ENCODE assay signal across 9 mouse cellular contexts in genomic region chr6:5589635-5590034, GRCm38 (mm10).
DNase-seq lines count a peak whose midpoint lies in the region; ATAC-seq and TF ChIP-seq lines count a peak whose summit lies in the region.
"Had no signal": no experiment of that assay in that cellular context is flagged by ENCODE, and none has a peak within 500 bp of the region (broad histone marks: within the 10 kb centered on the region; RNA-seq: fewer than 3 reads in every experiment).

No protein-coding gene starts in this region.

- H3K4me2 ChIP-seq in kidney, embryonic 14.5 days (replicated peaks; ENCODE audit: low read depth, low read length), result no peak overlapping the region
- no peak overlapping the region for H3K4me2 ChIP-seq in limb, embryonic 14.5 days (replicated peaks; ENCODE audit: low read depth, low read length, severe bottlenecking)
- H3K4me2 ChIP-seq: heart, embryonic 15.5 days had no signal

- H3K79me2 ChIP-seq in heart, adult 2 months (replicated peaks; ENCODE audit: control insufficient read depth, insufficient read depth, low read length), result no peaks in the 10 kb centered on the region

- TF ChIP-seq EP300 in heart, adult 2 months (IDR thresholded peaks at IDR 0.05; ENCODE audit: insufficient read depth, low read depth, low read length), result peak; percentile 97

- H3K9ac ChIP-seq in heart, adult 2 months (ENCODE audit: low read depth, low read length), result no peak overlapping the region
- H3K9ac ChIP-seq in kidney, embryonic 14.5 days (ENCODE audit: low read depth, low read length), result no peak overlapping the region
- no peak overlapping the region for H3K9ac ChIP-seq in limb, embryonic 14.5 days (ENCODE audit: low read depth, low read length, severe bottlenecking)
- H3K9ac ChIP-seq: heart, embryonic 15.5 days had no signal

- H3K4me3 ChIP-seq in embryonic facial prominence, embryonic 10.5 days, result no peak overlapping the region
- H3K4me3 ChIP-seq in heart, adult 2 months, result no peak overlapping the region
- H3K4me3 ChIP-seq in kidney, embryonic 14.5 days (ENCODE audit: low read length), result no peak overlapping the region
- H3K4me3 ChIP-seq in limb, embryonic 14.5 days (replicated peaks; ENCODE audit: low read length), result no peak overlapping the region
- H3K4me3 ChIP-seq: heart, embryonic 15.5 days had no signal

- ATAC-seq in kidney, embryonic 14.5 days (ENCODE audit: low FRiP score, low TSS enrichment), result peak; percentile 86; the same call in 1 of the 2 replicates
- ATAC-seq in limb, embryonic 14.5 days (ENCODE audit: low FRiP score, low read depth), result peak; percentile 65

- no peak for TF ChIP-seq POLR2A in heart, adult 2 months (IDR thresholded peaks at IDR 0.05; ENCODE audit: insufficient read depth, low read depth, low read length)
- TF ChIP-seq POLR2A in limb, embryonic 14.5 days (IDR thresholded peaks at IDR 0.05; ENCODE audit: borderline replicate concordance, extremely low read depth, insufficient read depth, insufficient read length), result no peak

- 10% methylated on average over 10 of the region's 10 CpGs for WGBS in embryonic facial prominence, embryonic 10.5 days
- WGBS in heart, adult 2 months, result 4% methylated on average over 10 of the region's 10 CpGs
- 8% methylated on average over 10 of the region's 10 CpGs for WGBS in kidney, embryonic 14.5 days
- whole genome bisulfite sequencing in limb, embryonic 14.5 days, result 5% methylated on average over 10 of the region's 10 CpGs

- intact Hi-C loops in heart, adult 2 months (cut with DNase I), result loop anchor here (1.0 to 10.0 kb wide), 2 partner anchors 95 to 178 kb away; partner anchors contain the start of gene Pdk4

- TF ChIP-seq CTCF in heart, adult 2 months (IDR thresholded peaks at IDR 0.05), result no peak; the same call in 1 of the 2 replicates

- DNase-seq in B cell, adult 2 months, result peak; percentile 39 to 50
- peak; percentile 54 to 89 for DNase-seq in adrenal gland, adult (ENCODE audit: inconsistent age in 2 of 2, low spot score in 1 of 2)
- DNase-seq in embryonic facial prominence, embryonic 10.5 days (ENCODE audit: low spot score), result peak; percentile 68
- peak; percentile 56 to 61 for DNase-seq in heart, adult 2 months
- DNase-seq in limb, embryonic 14.5 days (ENCODE audit: low spot score), result peak; percentile 85
- DNase-seq in natural killer cell, adult 2 months (ENCODE audit: low spot score in 2 of 2), result peak; percentile 30 to 37
- peak; percentile 73 for DNase-seq in testis, postnatal 10 days (ENCODE audit: low spot score)

- H3K27ac ChIP-seq in embryonic facial prominence, embryonic 10.5 days (replicated peaks), result no peak overlapping the region
- H3K27ac ChIP-seq in heart, adult 2 months, result no peak overlapping the region
- no peak overlapping the region for H3K27ac ChIP-seq in kidney, embryonic 14.5 days (ENCODE audit: low read depth, low read length)
- no peak overlapping the region for H3K27ac ChIP-seq in limb, embryonic 14.5 days (replicated peaks; ENCODE audit: low read depth, low read length)
- H3K27ac ChIP-seq: heart, embryonic 15.5 days had no signal

- H3K27me3 ChIP-seq in embryonic facial prominence, embryonic 10.5 days (replicated peaks; ENCODE audit: low read depth, poor library complexity, severe bottlenecking), result no peaks in the 10 kb centered on the region
- H3K27me3 ChIP-seq in heart, adult 2 months (ENCODE audit: control insufficient read depth, insufficient read depth, low read length), result no peaks in the 10 kb centered on the region
- no peaks in the 10 kb centered on the region for H3K27me3 ChIP-seq in kidney, embryonic 14.5 days (ENCODE audit: control insufficient read depth, insufficient read depth, low read length)
- no peaks in the 10 kb centered on the region for H3K27me3 ChIP-seq in limb, embryonic 14.5 days (ENCODE audit: control insufficient read depth, insufficient read depth, low read length)
- H3K27me3 ChIP-seq: heart, embryonic 15.5 days had no signal

- H3K36me3 ChIP-seq in embryonic facial prominence, embryonic 10.5 days (replicated peaks), result no peaks in the 10 kb centered on the region
- H3K36me3 ChIP-seq in heart, adult 2 months (ENCODE audit: control insufficient read depth, insufficient read depth, low read length), result no peaks in the 10 kb centered on the region
- no peaks in the 10 kb centered on the region for H3K36me3 ChIP-seq in kidney, embryonic 14.5 days (ENCODE audit: control insufficient read depth, insufficient read depth, low read length)
- H3K36me3 ChIP-seq in limb, embryonic 14.5 days (ENCODE audit: control insufficient read depth, insufficient read depth, low read length), result no peaks in the 10 kb centered on the region
- H3K36me3 ChIP-seq: heart, embryonic 15.5 days had no signal

- no peaks in the 10 kb centered on the region for H3K4me1 ChIP-seq in embryonic facial prominence, embryonic 10.5 days
- no peaks in the 10 kb centered on the region for H3K4me1 ChIP-seq in heart, adult 2 months (ENCODE audit: control insufficient read depth, insufficient read depth, low read length)
- H3K4me1 ChIP-seq in kidney, embryonic 14.5 days (ENCODE audit: control insufficient read depth, insufficient read depth, low read length), result no peaks in the 10 kb centered on the region
- no peaks in the 10 kb centered on the region for H3K4me1 ChIP-seq in limb, embryonic 14.5 days (ENCODE audit: control insufficient read depth, insufficient read depth, low read length)

- H3K9me3 ChIP-seq in embryonic facial prominence, embryonic 10.5 days, result no peaks in the 10 kb centered on the region
- no peaks in the 10 kb centered on the region for H3K9me3 ChIP-seq in kidney, embryonic 14.5 days (ENCODE audit: control insufficient read depth, low read length)
- no peaks in the 10 kb centered on the region for H3K9me3 ChIP-seq in limb, embryonic 14.5 days (ENCODE audit: control insufficient read depth, low read length)
- H3K9me3 ChIP-seq: heart, embryonic 15.5 days had no signal

Comparison
In these comparisons a context has a peak if more than half of its experiments do, and no peak if none do; other contexts are left out.
1. DNase-seq: peak in every context shown above with its lines; median percentile 85 in limb, embryonic 14.5 days; 73 in testis, postnatal 10 days; 72 in adrenal gland, adult; 68 in embryonic facial prominence, embryonic 10.5 days; 58 in heart, adult 2 months; 44 in B cell, adult 2 months; 34 in natural killer cell, adult 2 months.